Mouse (Mus musculus): ENCODE measurements around the gene Prrx1. TPM values are rescaled to one million over a fixed set of nuclear protein-coding genes. Genes with fewer than 3 reads are reported as not detected.

The Prrx1 gene
- polyA plus RNA-seq, 1 experiment from 2014 or later, result 20.7 TPM

- Histone ChIP-seq H3K9me3 (no peaks in the 10 kb centered on the region), H3K4me2 (replicated peaks) (no peak overlapping the region), H3K9ac (no peak overlapping the region), H3K4me3 (no peak overlapping the region), H3K27ac (no peak overlapping the region), H3K36me3 (no peaks in the 10 kb centered on the region), H3K4me1 (no peaks in the 10 kb centered on the region), H3K27me3 (replicated peaks) (no peaks in the 10 kb centered on the region)
- no peak for ATAC-seq (ENCODE audit: low FRiP score, low read depth)
- 93% methylated on average over 4 of the region's 4 CpGs for WGBS
Observed at GRCm38 (mm10) chr1:163226271-163226670, 87.2 kb downstream of the Prrx1 start.

GRCm38 (mm10) chr1:163221767-163222166 lies 91.7 kb downstream of the Prrx1 start:
- Histone ChIP-seq H3K4me3 (no peak overlapping the region), H3K9me3 (no peaks in the 10 kb centered on the region), H3K9ac (no peak overlapping the region), H3K27me3 (replicated peaks) (no peaks in the 10 kb centered on the region), H3K4me1 (no peaks in the 10 kb centered on the region), H3K4me2 (replicated peaks) (no peak overlapping the region), H3K36me3 (no peaks in the 10 kb centered on the region), H3K27ac (no peak overlapping the region)
- no peak for ATAC-seq (ENCODE audit: low FRiP score, low read depth)
- 80% methylated on average over 1 of the region's 1 CpGs for WGBS

- no peak overlapping the region for H3K27ac ChIP-seq
- H3K4me3 ChIP-seq, result no peak overlapping the region
- no peaks in the 10 kb centered on the region for H3K36me3 ChIP-seq
- no peak overlapping the region for H3K9ac ChIP-seq
- no peaks in the 10 kb centered on the region for H3K4me1 ChIP-seq
- no peaks in the 10 kb centered on the region for H3K27me3 ChIP-seq (replicated peaks)
- H3K9me3 ChIP-seq, result no peaks in the 10 kb centered on the region
- ATAC-seq (ENCODE audit: low FRiP score, low read depth), result no peak
- WGBS, result 83% methylated on average over 14 of the region's 14 CpGs
- H3K4me2 ChIP-seq (replicated peaks), result no peak overlapping the region
Observed at GRCm38 (mm10) chr1:163208919-163209867, 104.3 kb downstream of the Prrx1 start.

GRCm38 (mm10) chr1:163198767-163199166 lies 114.7 kb downstream of the Prrx1 start:
- WGBS, result 62% methylated on average over 2 of the region's 2 CpGs
- Histone ChIP-seq H3K4me2 (replicated peaks) (no peak overlapping the region), H3K9me3 (no peaks in the 10 kb centered on the region), H3K4me3 (no peak overlapping the region), H3K36me3 (no peaks in the 10 kb centered on the region), H3K9ac (no peak overlapping the region), H3K4me1 (no peaks in the 10 kb centered on the region), H3K27me3 (replicated peaks) (no peaks in the 10 kb centered on the region), H3K27ac (no peak overlapping the region)
- ATAC-seq (ENCODE audit: low FRiP score, low read depth), result no peak

GRCm38 (mm10) chr1:163198059-163198458 lies 115.5 kb downstream of the Prrx1 start:
- H3K9me3 ChIP-seq, result no peaks in the 10 kb centered on the region
- no peaks in the 10 kb centered on the region for H3K4me1 ChIP-seq
- no peaks in the 10 kb centered on the region for H3K36me3 ChIP-seq
- no peak for ATAC-seq (ENCODE audit: low FRiP score, low read depth)
- H3K4me2 ChIP-seq (replicated peaks), result no peak overlapping the region
- H3K4me3 ChIP-seq, result no peak overlapping the region
- 78% methylated on average over 4 of the region's 4 CpGs for WGBS
- no peak overlapping the region for H3K9ac ChIP-seq
- H3K27me3 ChIP-seq (replicated peaks), result no peaks in the 10 kb centered on the region
- H3K27ac ChIP-seq, result no peak overlapping the region

Other genes starting within 250 kb of the Prrx1 start
- gene Mroh9, start 228.0 kb downstream of the Prrx1 start, polyA plus RNA-seq (2016; fragmentation: Nextera tagmentation; extraction: Ambion mirVana), result not detected in 2 replicates
- 22.9 and 26.9 TPM in 2 replicates for gene Gorab, start 90.0 kb upstream of the Prrx1 start, polyA plus RNA-seq (2016; fragmentation: Nextera tagmentation; extraction: Ambion mirVana)

All from neural tube, embryonic 12.5 days (tissue).